Mouse (Mus musculus) myocyte (in vitro differentiated cells): ENCODE results near the gene Yars2.

Source experiments
- POLR2A ChIP-seq: IDR thresholded peaks from one replicate; pipeline ENCODE4 v1.6.1; 2011; ENCODE audit warnings: low read depth, mild to moderate bottlenecking, control low read depth, moderate library complexity; ENCODE audit not compliant: insufficient read length
- TCF12 ChIP-seq: IDR thresholded peaks from one replicate; pipeline ENCODE4 v1.6.1; 2011; ENCODE audit warnings: mild to moderate bottlenecking, control low read depth; ENCODE audit not compliant: poor library complexity, insufficient read depth, severe bottlenecking

GRCm38 (mm10) chr16:16256672-16257071, 46.1 kb upstream of the Yars2 start:
- TF ChIP-seq TCF12, result no peak
- no peak for TF ChIP-seq POLR2A
